Mouse (Mus musculus): ENCODE data around the gene Sh3pxd2a.
A peak's percentile ranks its signal among the peaks of the same experiment; 100 is the strongest.

The Sh3pxd2a gene

GRCm38 (mm10) chr19:47240076-47240475 is 224.1 kb downstream of the Sh3pxd2a start:
- no peak for DNase-seq (ENCODE audit: low spot score in 2 of 2)

GRCm38 (mm10) chr19:47233087-47233486 is 231.1 kb downstream of the Sh3pxd2a start:
- no peak for DNase-seq (ENCODE audit: low spot score in 2 of 2)

- DNase-seq (ENCODE audit: low spot score in 2 of 2): no peak
Observed at GRCm38 (mm10) chr19:47232077-47232865, 231.9 kb downstream of the Sh3pxd2a start.

GRCm38 (mm10) chr19:47231389-47231788 is 232.8 kb downstream of the Sh3pxd2a start:
- no peak for DNase-seq (ENCODE audit: low spot score in 2 of 2)

- DNase-seq (ENCODE audit: low spot score in 2 of 2): no peak
Observed at GRCm38 (mm10) chr19:47230682-47231081, 233.5 kb downstream of the Sh3pxd2a start.

- DNase-seq (ENCODE audit: low spot score in 2 of 2): no peak
Observed at GRCm38 (mm10) chr19:47230082-47230481, 234.1 kb downstream of the Sh3pxd2a start.

- no peak for DNase-seq (ENCODE audit: low spot score in 2 of 2)
Observed at GRCm38 (mm10) chr19:47229461-47229860, 234.7 kb downstream of the Sh3pxd2a start.

- DNase-seq (ENCODE audit: low spot score in 2 of 2): peak; percentile 47 to 65
Observed at GRCm38 (mm10) chr19:47228725-47229252, 235.4 kb downstream of the Sh3pxd2a start.

- DNase-seq (ENCODE audit: low spot score in 2 of 2): no peak
Observed at GRCm38 (mm10) chr19:47225791-47226190, 238.4 kb downstream of the Sh3pxd2a start.

GRCm38 (mm10) chr19:47224743-47225142 is 239.5 kb downstream of the Sh3pxd2a start:
- DNase-seq (ENCODE audit: low spot score in 2 of 2): peak in 1 of 2 experiments; percentile 45

- DNase-seq (ENCODE audit: low spot score in 2 of 2): no peak
Observed at GRCm38 (mm10) chr19:47222841-47223557, 241.2 kb downstream of the Sh3pxd2a start.

- no peak for DNase-seq (ENCODE audit: low spot score in 2 of 2)
Observed at GRCm38 (mm10) chr19:47222154-47222840, 241.9 kb downstream of the Sh3pxd2a start.

- no peak for DNase-seq (ENCODE audit: low spot score in 2 of 2)
Observed at GRCm38 (mm10) chr19:47221500-47222153, 242.6 kb downstream of the Sh3pxd2a start.

- no peak for DNase-seq (ENCODE audit: low spot score in 2 of 2)
Observed at GRCm38 (mm10) chr19:47221006-47221405, 243.2 kb downstream of the Sh3pxd2a start.

- DNase-seq (ENCODE audit: low spot score in 2 of 2): no peak
Observed at GRCm38 (mm10) chr19:47220232-47220631, 244.0 kb downstream of the Sh3pxd2a start.

GRCm38 (mm10) chr19:47219622-47220021 is 244.6 kb downstream of the Sh3pxd2a start:
- DNase-seq (ENCODE audit: low spot score in 2 of 2): no peak

- DNase-seq (ENCODE audit: low spot score in 2 of 2): no peak
Observed at GRCm38 (mm10) chr19:47216766-47217165, 247.4 kb downstream of the Sh3pxd2a start.

GRCm38 (mm10) chr19:47213470-47213869 is 250.7 kb downstream of the Sh3pxd2a start:
- no peak for DNase-seq (ENCODE audit: low spot score in 2 of 2)

- DNase-seq (ENCODE audit: low spot score in 2 of 2): no peak
Observed at GRCm38 (mm10) chr19:47212401-47212800, 251.8 kb downstream of the Sh3pxd2a start.

GRCm38 (mm10) chr19:47211609-47212312 is 252.4 kb downstream of the Sh3pxd2a start:
- DNase-seq (ENCODE audit: low spot score in 2 of 2): no peak

- no peak for DNase-seq (ENCODE audit: low spot score in 2 of 2)
Observed at GRCm38 (mm10) chr19:47210432-47210831, 253.8 kb downstream of the Sh3pxd2a start.
